Mouse (Mus musculus) heart, embryonic 10.5 days (tissue): ENCODE data around the gene BC048562. TPM values are rescaled to one million over a fixed set of nuclear protein-coding genes. Genes with fewer than 3 reads are reported as not detected.
A peak's percentile ranks its signal among the peaks of the same experiment; 100 is the strongest.

Experiments
- DNase-seq: peaks from one replicate; pipeline ENCODE4 v3.0.0-alpha.2; 2017; ENCODE audit warnings: low spot score
- H3K27ac ChIP-seq: fragments of 300-500 bp; sonication (generic); 2 replicates; pipeline ENCODE4 v1.5.1; 2016; ENCODE audit warnings: mild to moderate bottlenecking
- H3K27me3 ChIP-seq: fragments of 300-500 bp; sonication (generic); 2 replicates; pipeline ENCODE4 v1.6.1; 2016; ENCODE audit warnings: mild to moderate bottlenecking; ENCODE audit not compliant: poor library complexity, insufficient read depth, severe bottlenecking
- H3K36me3 ChIP-seq: fragments of 300-500 bp; sonication (generic); 2 replicates; pipeline ENCODE4 v1.6.1; 2016; ENCODE audit warnings: mild to moderate bottlenecking, moderate library complexity
- H3K4me1 ChIP-seq: fragments of 300-500 bp; sonication (generic); 2 replicates; pipeline ENCODE4 v1.6.1; 2016; ENCODE audit warnings: mild to moderate bottlenecking
- H3K4me3 ChIP-seq: fragments of 300-500 bp; sonication (generic); 2 replicates; pipeline ENCODE4 v1.5.1; 2016; ENCODE audit warnings: mild to moderate bottlenecking, moderate library complexity
- H3K9me3 ChIP-seq: fragments of 300-500 bp; sonication (generic); 2 replicates; pipeline ENCODE4 v1.6.1; 2016; ENCODE audit warnings: mild to moderate bottlenecking, moderate library complexity
- WGBS: fragments of 180-500 bp; shearing (Covaris S2); methylation state at CpG from one replicate; pipeline ENCODE4 v1.1.7; 2016; 5-methylcytosine and 5-hydroxymethylcytosine counted together
- polyA plus RNA-seq: library from polyadenylated mRNA; unstranded; fragments of >200 nt; fragmentation: Nextera tagmentation; extraction: Ambion mirVana; gene quantifications from 2 replicates; pipeline ENCODE4 v1.2.1, GENCODE M21; 2016

Gene BC048562
- polyA plus RNA-seq, 1 experiment from 2014 or later: not detected

DNA sequence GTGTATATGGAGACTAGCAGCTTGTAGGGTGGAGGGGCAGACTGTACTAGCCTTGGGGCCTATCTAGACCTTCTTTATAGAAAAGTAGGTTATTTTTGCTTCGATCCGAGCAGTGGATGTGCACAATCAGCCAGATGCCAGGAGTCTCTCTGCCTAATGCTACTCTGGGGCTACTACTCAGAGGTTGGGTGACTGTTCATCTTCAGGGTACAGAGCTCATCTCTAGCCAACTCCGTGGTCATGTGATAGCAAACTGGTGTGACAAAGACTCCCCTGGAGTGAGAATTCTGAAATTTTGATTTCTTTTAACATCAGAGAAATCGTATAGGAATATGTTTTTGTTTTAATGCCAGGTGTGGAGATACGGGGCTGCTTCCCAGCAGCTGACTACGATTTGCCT is 16.6 kb downstream of the BC048562 start:
- Histone ChIP-seq H3K4me1 (peaks cover 64% of the 10 kb centered on the region), H3K36me3 (peaks cover 17% of the 10 kb centered on the region), H3K4me3 (peak overlapping the region; percentile 74), H3K27ac (peak overlapping the region; percentile 95), H3K9me3 (no peaks in the 10 kb centered on the region), H3K27me3 (no peaks in the 10 kb centered on the region)
- no peak for DNase-seq
- 47% methylated on average over 6 of the region's 6 CpGs for WGBS

DNA sequence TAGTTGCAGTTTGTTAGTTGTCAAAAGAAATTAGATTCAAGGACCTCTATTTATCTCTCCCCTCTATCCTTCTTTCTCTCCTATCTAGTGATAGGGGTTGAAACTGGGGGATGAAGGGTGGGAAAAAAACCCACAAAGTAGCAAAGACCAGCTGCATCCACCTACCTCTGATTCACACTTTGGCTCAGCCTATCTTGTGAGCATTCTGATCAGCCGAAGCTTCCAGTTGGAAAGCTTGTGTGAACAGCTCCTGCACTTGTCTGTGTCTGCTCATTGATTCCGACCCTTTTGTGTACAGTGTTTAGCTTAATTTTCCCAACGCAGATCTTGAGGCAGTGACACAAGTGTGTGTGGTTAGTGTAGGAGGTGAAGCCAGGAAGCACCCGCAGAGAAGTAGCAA is 17.2 kb downstream of the BC048562 start:
- DNase-seq: no peak
- H3K27me3 ChIP-seq: no peaks in the 10 kb centered on the region
- peak overlapping the region; percentile 95 for H3K27ac ChIP-seq
- peaks cover 63% of the 10 kb centered on the region for H3K4me1 ChIP-seq
- H3K4me3 ChIP-seq: no peak overlapping the region
- 79% methylated on average over 4 of the region's 4 CpGs for WGBS
- H3K36me3 ChIP-seq: peaks cover 11% of the 10 kb centered on the region
- H3K9me3 ChIP-seq: no peaks in the 10 kb centered on the region

DNA sequence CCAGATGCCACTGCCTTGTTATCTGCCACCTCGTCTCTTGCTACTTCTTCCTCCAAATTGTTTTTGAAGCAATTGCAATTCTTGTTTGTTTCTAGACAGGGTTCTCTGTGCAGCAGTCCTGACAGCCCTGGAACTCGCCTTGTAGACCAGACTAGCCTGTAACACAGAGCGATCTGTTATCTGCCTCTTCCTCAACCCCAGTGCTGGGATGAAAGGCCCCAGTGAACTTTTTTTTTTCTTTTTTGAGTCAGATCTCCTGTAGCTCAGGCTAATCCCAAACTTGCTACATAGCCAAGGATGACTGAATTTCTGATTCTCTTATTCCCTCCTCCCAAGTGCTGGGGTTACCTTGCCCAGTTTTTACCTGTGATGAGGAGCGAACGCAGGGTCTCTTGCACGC is 18.1 kb downstream of the BC048562 start:
- 78% methylated on average over 6 of the region's 6 CpGs for WGBS
- no peak overlapping the region for H3K27ac ChIP-seq
- peaks cover 3% of the 10 kb centered on the region; the same call in 1 of the 2 replicates for H3K36me3 ChIP-seq
- H3K4me3 ChIP-seq: no peak overlapping the region
- H3K9me3 ChIP-seq: no peaks in the 10 kb centered on the region
- H3K4me1 ChIP-seq: peaks cover 53% of the 10 kb centered on the region
- DNase-seq: no peak
- H3K27me3 ChIP-seq: no peaks in the 10 kb centered on the region

DNA sequence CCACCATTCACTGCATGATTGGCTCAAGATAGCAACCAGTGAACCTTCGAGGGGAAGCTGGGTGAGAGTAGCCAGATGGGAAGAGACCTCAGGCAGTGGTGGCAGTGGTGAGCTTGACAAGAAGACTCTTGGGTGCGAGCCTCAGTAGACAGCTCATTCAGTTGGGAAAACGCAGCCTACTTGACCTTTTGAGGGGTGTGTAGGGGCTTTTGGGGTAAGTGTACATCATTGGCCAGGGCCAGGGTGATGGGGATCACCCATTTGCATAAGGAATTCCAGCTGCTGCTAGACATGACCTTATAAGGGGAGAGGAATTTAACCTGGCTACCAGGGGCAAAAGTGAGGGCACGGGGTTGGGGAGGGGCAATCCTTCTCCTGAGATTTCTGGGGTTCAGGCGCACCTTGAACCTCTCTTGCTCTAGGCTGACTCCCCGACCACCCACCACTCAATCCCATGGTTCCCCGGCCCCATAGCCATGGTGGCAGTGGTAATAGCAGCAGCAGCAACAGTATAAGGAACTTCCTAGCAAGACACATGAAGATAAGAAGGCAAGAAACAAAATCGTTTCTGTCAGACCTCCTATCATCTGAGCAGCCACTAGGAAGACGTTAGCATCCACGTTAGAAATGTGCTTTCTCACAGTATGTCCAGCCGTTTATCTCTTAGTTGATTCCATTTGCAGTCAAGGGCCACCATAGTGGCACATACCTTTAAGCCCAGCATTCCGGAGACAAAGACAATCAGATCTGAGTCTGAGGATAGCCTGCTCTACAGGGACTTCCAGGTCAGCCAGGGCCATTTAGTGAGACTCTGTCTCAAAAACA is 19.7 kb downstream of the BC048562 start:
- peaks cover 39% of the 10 kb centered on the region for H3K4me1 ChIP-seq
- H3K36me3 ChIP-seq: peaks cover 3% of the 10 kb centered on the region; the same call in 1 of the 2 replicates
- H3K27ac ChIP-seq: no peak overlapping the region
- H3K27me3 ChIP-seq: no peaks in the 10 kb centered on the region
- WGBS: 59% methylated on average over 12 of the region's 12 CpGs
- no peak overlapping the region for H3K4me3 ChIP-seq
- no peaks in the 10 kb centered on the region for H3K9me3 ChIP-seq
- DNase-seq: no peak

DNA sequence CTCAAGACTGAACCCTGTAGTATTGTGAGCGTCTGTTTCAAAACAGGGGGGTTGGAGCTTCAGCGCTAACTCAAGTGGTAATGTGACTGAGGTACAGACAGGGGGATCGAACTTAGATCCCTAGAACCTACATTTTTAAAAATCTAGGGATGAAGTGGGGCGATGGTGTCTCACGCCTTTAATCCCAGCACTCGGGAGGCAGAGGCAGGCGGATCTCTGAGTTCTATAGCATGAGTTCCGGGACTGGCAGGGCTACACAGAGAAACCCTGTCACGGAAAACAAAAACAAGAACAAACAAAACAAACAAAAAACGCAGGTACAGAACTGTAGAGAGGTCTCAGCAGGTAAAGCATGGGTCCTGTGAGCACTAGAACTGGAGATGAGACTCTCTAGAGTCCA is 20.7 kb downstream of the BC048562 start:
- WGBS: 81% methylated on average over 10 of the region's 10 CpGs
- H3K4me1 ChIP-seq: peaks cover 38% of the 10 kb centered on the region
- no peak for DNase-seq
- H3K4me3 ChIP-seq: no peak overlapping the region
- no peak overlapping the region for H3K27ac ChIP-seq
- peaks cover 3% of the 10 kb centered on the region; the same call in 1 of the 2 replicates for H3K36me3 ChIP-seq
- H3K27me3 ChIP-seq: no peaks in the 10 kb centered on the region
- no peaks in the 10 kb centered on the region for H3K9me3 ChIP-seq

DNA sequence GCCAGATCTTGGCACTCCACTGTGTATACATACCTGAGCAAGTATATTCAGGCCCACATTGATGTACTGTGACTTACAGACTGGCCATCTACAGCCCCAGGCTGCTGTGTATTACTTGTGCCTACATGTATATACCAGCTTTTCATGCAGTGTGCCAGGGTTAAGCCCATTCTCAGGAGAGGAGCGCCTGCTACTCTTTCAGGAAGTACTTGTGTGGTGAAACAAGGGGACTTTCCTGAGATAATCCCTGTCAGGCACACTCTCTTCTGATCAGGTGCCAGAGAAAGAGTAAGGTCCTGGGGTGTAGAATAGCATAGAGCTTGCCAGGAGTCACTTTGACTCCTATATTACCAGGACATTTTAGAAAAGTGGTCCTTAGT is 23.6 kb downstream of the BC048562 start:
- Histone ChIP-seq H3K4me3 (peak overlapping the region; percentile 92), H3K27ac (peak overlapping the region; percentile 96), H3K27me3 (no peaks in the 10 kb centered on the region), H3K36me3 (peaks cover 24% of the 10 kb centered on the region), H3K4me1 (peaks cover 29% of the 10 kb centered on the region), H3K9me3 (no peaks in the 10 kb centered on the region)
- no peak for DNase-seq
- 80% methylated on average over 1 of the region's 1 CpGs for WGBS

DNA sequence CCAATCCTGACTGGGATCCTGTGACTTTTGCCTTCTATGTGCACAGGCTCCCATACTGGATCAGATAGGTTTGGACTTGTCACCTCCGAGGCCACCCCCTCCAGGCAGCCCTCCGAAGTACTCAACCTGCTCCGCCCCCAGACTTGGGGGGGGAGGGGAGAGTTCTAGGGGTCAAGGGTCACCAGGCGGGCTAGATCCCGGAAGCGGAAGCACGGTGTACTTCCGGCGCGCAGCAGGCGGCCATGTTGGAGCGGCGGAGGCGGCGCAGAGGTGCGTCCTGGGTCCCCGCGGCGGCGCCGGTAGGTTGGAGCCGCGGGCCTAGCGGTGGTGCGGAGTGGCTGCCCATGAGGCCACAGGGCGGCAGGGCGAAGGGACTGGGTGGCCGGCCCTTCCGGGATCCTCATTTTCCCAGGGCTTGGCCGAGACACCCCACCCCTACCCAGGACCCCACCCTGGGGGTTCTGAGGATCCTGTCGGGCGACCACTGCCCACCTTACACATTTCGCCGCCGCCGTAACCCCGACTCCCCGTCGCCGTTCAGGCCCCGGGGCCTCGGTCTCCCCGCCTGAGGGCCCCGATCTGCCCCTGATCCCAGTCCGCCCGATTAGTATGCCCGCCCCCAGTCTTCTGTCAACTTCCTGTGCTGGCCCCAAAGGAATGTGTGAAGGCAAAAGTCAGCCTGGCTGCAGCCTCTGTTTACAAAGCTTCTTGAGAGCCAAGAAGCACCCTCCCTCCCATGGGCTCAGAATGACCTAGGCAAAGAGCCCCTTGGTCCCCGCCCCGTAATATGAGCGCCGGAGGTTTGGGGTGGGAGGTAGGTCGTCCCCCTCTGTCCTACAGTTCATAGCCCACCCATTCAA is 24.3 kb downstream of the BC048562 start, which contains the start of gene Ccdc71:
TSS of gene Ccdc71 (plus strand) at position 209 of the 860 bp plus-strand sequence.
- H3K36me3 ChIP-seq: peaks cover 30% of the 10 kb centered on the region
- H3K27ac ChIP-seq: peak within 1 kb of the TSS; percentile 96
- no peaks in the 10 kb centered on the region for H3K27me3 ChIP-seq
- H3K4me3 ChIP-seq: peak within 1 kb of the TSS; percentile 92
- no peaks in the 10 kb centered on the region for H3K9me3 ChIP-seq
- under 1% methylated on average over 52 of the region's 52 CpGs for WGBS
- H3K4me1 ChIP-seq: peaks cover 27% of the 10 kb centered on the region
- DNase-seq: peak; percentile 94

DNA sequence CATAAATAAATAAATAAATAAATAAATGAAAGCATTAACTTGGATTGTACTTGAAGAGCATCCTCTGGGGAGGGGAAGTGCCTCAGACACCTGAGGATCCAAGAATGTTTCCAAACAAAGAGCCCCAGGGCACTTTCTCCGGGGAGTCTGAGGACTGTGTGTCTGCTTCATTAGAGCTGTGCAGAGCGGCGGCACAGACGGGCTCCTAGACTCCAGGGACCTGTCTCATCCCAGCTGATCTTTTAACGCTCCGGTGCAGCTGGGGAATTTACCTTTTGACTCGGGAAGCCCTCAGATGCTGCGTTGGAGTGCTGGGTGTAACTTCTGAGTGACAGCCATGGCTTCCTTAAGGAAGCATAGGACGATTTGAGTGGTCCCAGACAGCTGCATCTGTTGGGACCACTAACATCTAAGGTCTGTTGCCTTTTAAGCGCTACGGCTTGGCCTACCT is 24.9 kb downstream of the BC048562 start, which contains the start of gene Klhdc8b:
TSS of gene Klhdc8b (minus strand) at position 401 of the 451 bp plus-strand sequence.
- Histone ChIP-seq H3K27me3 (no peaks in the 10 kb centered on the region), H3K27ac (peak within 1 kb of the TSS; percentile 96), H3K36me3 (peaks cover 37% of the 10 kb centered on the region), H3K9me3 (no peaks in the 10 kb centered on the region), H3K4me3 (peak within 1 kb of the TSS; percentile 92), H3K4me1 (peaks cover 21% of the 10 kb centered on the region)
- WGBS: 32% methylated on average over 11 of the region's 11 CpGs
- no peak for DNase-seq

DNA sequence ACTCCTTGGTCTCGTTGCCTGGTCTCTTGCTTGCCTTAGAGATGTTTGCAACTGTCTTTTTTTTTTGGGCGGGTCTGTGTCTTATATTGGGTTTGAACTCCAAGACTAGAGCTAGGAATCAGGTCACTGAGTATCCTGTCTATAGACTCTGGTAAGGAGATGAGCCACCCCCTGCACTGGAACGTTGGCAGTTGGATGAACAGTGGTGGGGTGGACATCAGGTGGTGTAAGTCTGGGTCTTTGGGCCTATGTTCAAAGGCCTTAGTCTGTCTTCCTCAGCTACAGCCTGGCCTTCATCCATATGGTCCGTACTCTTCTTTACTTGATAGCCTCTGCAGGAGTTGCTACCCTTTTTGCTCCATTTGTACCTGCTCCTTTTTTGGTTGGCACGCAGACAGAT is 25.4 kb downstream of the BC048562 start:
- Histone ChIP-seq H3K27ac (peak overlapping the region; percentile 96; the same call in 1 of the 2 replicates), H3K4me3 (peak overlapping the region; percentile 92), H3K36me3 (peaks cover 39% of the 10 kb centered on the region), H3K4me1 (peaks cover 19% of the 10 kb centered on the region), H3K9me3 (no peaks in the 10 kb centered on the region), H3K27me3 (no peaks in the 10 kb centered on the region)
- WGBS: 88% methylated on average over 5 of the region's 5 CpGs
- DNase-seq: no peak

DNA sequence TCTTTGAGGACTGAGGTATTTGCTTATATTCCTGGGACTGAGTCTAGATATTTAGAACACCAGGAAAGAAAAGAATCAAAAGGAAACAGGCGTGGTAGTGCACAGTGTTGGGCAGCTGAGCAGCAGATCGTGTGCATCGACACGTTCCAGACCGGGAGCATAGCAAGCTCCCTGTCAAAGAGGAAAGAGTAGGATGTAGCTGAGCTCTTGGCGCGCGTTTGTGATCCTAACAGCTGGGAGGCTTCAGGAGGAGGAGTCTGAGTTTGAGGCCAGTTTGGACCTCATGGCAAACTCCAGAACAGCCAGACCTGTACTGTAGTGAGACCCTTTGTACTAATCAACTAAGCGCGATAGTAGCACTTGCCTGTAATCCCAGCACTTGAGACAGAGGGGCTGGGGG is 25.9 kb downstream of the BC048562 start:
- Histone ChIP-seq H3K27ac (no peak overlapping the region), H3K36me3 (peaks cover 43% of the 10 kb centered on the region), H3K4me3 (peak overlapping the region; percentile 92; the same call in 1 of the 2 replicates)

DNA sequence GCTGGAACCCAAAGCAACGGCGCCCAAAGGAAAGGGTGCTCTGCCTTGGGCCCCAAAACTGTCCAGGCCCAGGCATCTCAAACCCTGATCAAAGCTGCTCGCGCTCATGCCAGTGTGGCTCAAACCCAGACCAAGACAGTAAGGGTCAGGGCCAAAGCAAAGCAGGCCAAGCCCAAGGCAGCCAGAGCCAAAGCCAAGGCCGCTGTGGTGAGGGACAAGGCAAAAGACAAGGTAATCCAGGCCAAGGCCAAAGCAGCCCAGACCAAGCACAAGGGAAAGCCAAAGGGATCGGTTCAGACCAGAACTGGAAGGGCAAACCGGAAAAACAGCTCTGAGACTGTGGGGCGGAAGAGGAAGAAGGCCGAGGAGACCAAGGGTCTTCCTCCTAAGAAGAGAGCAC is 27.4 kb downstream of the BC048562 start:
- WGBS: 96% methylated on average over 9 of the region's 9 CpGs
- no peak for DNase-seq
- Histone ChIP-seq H3K36me3 (peaks cover 47% of the 10 kb centered on the region), H3K4me1 (peaks cover 19% of the 10 kb centered on the region), H3K27ac (no peak overlapping the region), H3K27me3 (no peaks in the 10 kb centered on the region), H3K4me3 (no peak overlapping the region), H3K9me3 (no peaks in the 10 kb centered on the region)

More for the DNA sequence above, 25.9 kb downstream of the BC048562 start:
- no peak for DNase-seq
- Histone ChIP-seq H3K9me3 (no peaks in the 10 kb centered on the region), H3K27me3 (no peaks in the 10 kb centered on the region), H3K4me1 (peaks cover 19% of the 10 kb centered on the region)
- WGBS: 88% methylated on average over 10 of the region's 10 CpGs

DNA sequence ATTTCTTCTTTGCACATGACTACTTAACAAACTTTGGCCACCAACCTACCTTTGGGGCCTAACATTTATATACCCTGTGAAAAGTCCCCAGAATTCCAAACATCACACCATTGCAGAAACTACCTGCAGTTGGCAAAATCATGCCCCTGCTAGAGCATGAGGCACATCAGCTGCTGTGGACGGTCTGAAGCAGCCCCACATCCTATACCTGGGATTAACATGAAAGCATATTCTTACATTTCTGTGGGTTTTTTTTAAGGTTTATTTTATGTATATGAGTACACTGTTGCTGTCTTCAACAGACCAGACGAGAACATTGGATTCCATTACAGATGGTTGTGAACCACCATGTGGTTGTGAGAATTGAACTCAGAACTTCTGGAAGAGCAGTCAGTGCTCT is 29.9 kb downstream of the BC048562 start:
- H3K4me1 ChIP-seq: peaks cover 16% of the 10 kb centered on the region
- no peak overlapping the region for H3K27ac ChIP-seq
- H3K27me3 ChIP-seq: no peaks in the 10 kb centered on the region
- no peak for DNase-seq
- 85% methylated on average over 2 of the region's 2 CpGs for WGBS
- H3K36me3 ChIP-seq: peaks cover 47% of the 10 kb centered on the region
- no peaks in the 10 kb centered on the region for H3K9me3 ChIP-seq
- no peak overlapping the region for H3K4me3 ChIP-seq

DNA sequence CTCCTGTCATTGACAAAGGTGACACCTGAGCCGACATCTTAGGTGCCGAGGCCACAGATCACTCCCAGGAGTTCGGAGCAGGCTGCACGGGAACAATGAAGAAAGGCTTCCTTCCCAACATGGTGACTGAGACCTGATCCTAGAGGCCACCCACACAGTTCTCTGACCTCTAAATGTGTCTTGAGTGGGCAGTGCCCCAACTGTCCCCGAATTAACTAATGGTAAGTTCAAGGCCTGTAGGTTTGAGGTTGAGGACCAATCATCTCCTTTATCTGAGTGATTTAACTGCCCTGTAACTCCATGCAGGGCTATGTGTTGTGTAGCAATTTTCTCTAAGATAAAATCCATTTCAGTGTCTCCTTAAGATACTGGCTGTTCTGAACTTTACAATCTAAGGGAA is 33.1 kb downstream of the BC048562 start:
- Histone ChIP-seq H3K9me3 (no peaks in the 10 kb centered on the region), H3K27ac (no peak overlapping the region; the same call in 1 of the 2 replicates), H3K27me3 (no peaks in the 10 kb centered on the region), H3K4me1 (no peaks in the 10 kb centered on the region), H3K36me3 (peaks cover 28% of the 10 kb centered on the region), H3K4me3 (no peak overlapping the region)
- no peak for DNase-seq
- WGBS: 72% methylated on average over 5 of the region's 5 CpGs
